Mouse (Mus musculus): ENCODE results near the gene Coro6. TPM values are rescaled to one million over a fixed set of nuclear protein-coding genes. Genes with fewer than 3 reads are reported as not detected.

Coro6 gene
- polyA plus RNA-seq, 1 experiment from 2014 or later: 0.48 TPM

GRCm38 (mm10) chr11:77516553-77517425 lies 54.6 kb downstream of the Coro6 start:
- no peaks in the 10 kb centered on the region for H3K9me3 ChIP-seq (replicated peaks)
- no peaks in the 10 kb centered on the region for H3K36me3 ChIP-seq
- H3K27me3 ChIP-seq: peaks cover 33% of the 10 kb centered on the region
- WGBS: 55% methylated on average over 5 of the region's 5 CpGs
- H3K4me2 ChIP-seq: no peak overlapping the region
- no peak overlapping the region for H3K27ac ChIP-seq
- ATAC-seq (replicated peaks; ENCODE audit: low FRiP score): no peak
- no peak overlapping the region for H3K4me3 ChIP-seq (replicated peaks)
- peaks cover 40% of the 10 kb centered on the region for H3K4me1 ChIP-seq
- no peak overlapping the region for H3K9ac ChIP-seq

GRCm38 (mm10) chr11:77518051-77518798 lies 56.0 kb downstream of the Coro6 start:
- no peaks in the 10 kb centered on the region for H3K36me3 ChIP-seq
- no peak overlapping the region for H3K27ac ChIP-seq
- peaks cover 32% of the 10 kb centered on the region for H3K4me1 ChIP-seq
- no peak overlapping the region for H3K4me2 ChIP-seq
- no peak overlapping the region for H3K9ac ChIP-seq
- H3K9me3 ChIP-seq (replicated peaks): no peaks in the 10 kb centered on the region
- H3K4me3 ChIP-seq (replicated peaks): no peak overlapping the region
- peaks cover 33% of the 10 kb centered on the region for H3K27me3 ChIP-seq
- 79% methylated on average over 27 of the region's 27 CpGs for WGBS
- no peak for ATAC-seq (replicated peaks; ENCODE audit: low FRiP score)

- H3K9ac ChIP-seq: no peak within 1 kb of the TSS
These were observed 56.8 kb downstream of the Coro6 start, which contains the start of gene Gm10392 for GRCm38 (mm10) chr11:77519043-77519442. Gm10392 (minus strand) TSS chr11:77519198.

More at GRCm38 (mm10) chr11:77519043-77519442, 56.8 kb downstream of the Coro6 start, which contains the start of gene Gm10392:
- Histone ChIP-seq H3K4me2 (no peak within 1 kb of the TSS), H3K9me3 (replicated peaks) (no peaks in the 10 kb centered on the region), H3K36me3 (no peaks in the 10 kb centered on the region), H3K4me1 (peaks cover 25% of the 10 kb centered on the region), H3K4me3 (replicated peaks) (no peak within 1 kb of the TSS), H3K27me3 (peaks cover 33% of the 10 kb centered on the region), H3K27ac (no peak within 1 kb of the TSS)
- 61% methylated on average over 5 of the region's 5 CpGs for WGBS
- no peak for ATAC-seq (replicated peaks; ENCODE audit: low FRiP score)

Other genes with a start within 250 kb of the Coro6 start
- gene Ssh2, start 246.1 kb upstream of the Coro6 start, polyA plus RNA-seq (2015; fragmentation: Nextera tagmentation; extraction: Ambion mirVana): 8.1 and 9.1 TPM in 2 replicates
- gene Ankrd13b, start 27.3 kb downstream of the Coro6 start, polyA plus RNA-seq (2015; fragmentation: Nextera tagmentation; extraction: Ambion mirVana): 5.3 and 6.9 TPM in 2 replicates
- gene Git1, start 31.2 kb downstream of the Coro6 start, polyA plus RNA-seq (2015; fragmentation: Nextera tagmentation; extraction: Ambion mirVana): 9.7 and 12.6 TPM in 2 replicates
- gene Abhd15, start 52.7 kb downstream of the Coro6 start, polyA plus RNA-seq (2015; fragmentation: Nextera tagmentation; extraction: Ambion mirVana): 1.9 TPM in 2 replicates
- gene Trp53i13, start 53.6 kb downstream of the Coro6 start, polyA plus RNA-seq (2015; fragmentation: Nextera tagmentation; extraction: Ambion mirVana): 34.8 and 41.2 TPM in 2 replicates
- gene Gm10392, start 56.8 kb downstream of the Coro6 start, polyA plus RNA-seq (2015; fragmentation: Nextera tagmentation; extraction: Ambion mirVana): 0.27 TPM in 1 of 2 replicates, not detected in the other
- gene Taok1, start 145.4 kb downstream of the Coro6 start, polyA plus RNA-seq (2015; fragmentation: Nextera tagmentation; extraction: Ambion mirVana): 15.5 and 15.9 TPM in 2 replicates
- 4.0 and 5.2 TPM in 2 replicates for gene Nufip2, start 223.7 kb downstream of the Coro6 start, polyA plus RNA-seq (2015; fragmentation: Nextera tagmentation; extraction: Ambion mirVana)